Mouse (Mus musculus) embryonic facial prominence, embryonic 13.5 days (tissue): ENCODE measurements around the gene Asic4. TPM values are rescaled to one million over a fixed set of nuclear protein-coding genes. Genes with fewer than 3 reads are reported as not detected.

ENCODE experiments used
- ATAC-seq: fragments of 200-750 bp; cut with Nextera tagmentation; 2 replicates; pipeline ENCODE4 v1.8.0; 2017; ENCODE audit warnings: low read depth; ENCODE audit not compliant: insufficient number of reproducible peaks, insufficient read depth, low FRiP score, low TSS enrichment
- H3K27ac ChIP-seq: fragments of 300-500 bp; sonication (generic); 2 replicates; pipeline ENCODE4 v1.5.1; 2015; ENCODE audit warnings: moderate library complexity, mild to moderate bottlenecking, inconsistent platforms
- H3K27me3 ChIP-seq: fragments of 300-500 bp; sonication (generic); 2 replicates; pipeline ENCODE4 v1.6.1; 2015; ENCODE audit warnings: mild to moderate bottlenecking, inconsistent platforms
- H3K36me3 ChIP-seq: fragments of 300-500 bp; sonication (generic); 2 replicates; pipeline ENCODE4 v1.6.1; 2015; ENCODE audit warnings: mild to moderate bottlenecking, inconsistent platforms
- H3K4me1 ChIP-seq: fragments of 300-500 bp; sonication (generic); 2 replicates; pipeline ENCODE4 v1.6.1; 2015; ENCODE audit warnings: inconsistent platforms
- H3K4me2 ChIP-seq: fragments of 300-500 bp; sonication (generic); 2 replicates; pipeline ENCODE4 v1.6.1; 2015; ENCODE audit warnings: moderate library complexity, mild to moderate bottlenecking, inconsistent platforms
- H3K4me3 ChIP-seq: fragments of 300-500 bp; sonication (generic); 2 replicates; pipeline ENCODE4 v1.5.1; 2015; ENCODE audit warnings: mild to moderate bottlenecking, inconsistent platforms
- H3K9ac ChIP-seq: fragments of 300-500 bp; sonication (generic); 2 replicates; pipeline ENCODE4 v1.6.1; 2015; ENCODE audit warnings: mild to moderate bottlenecking, inconsistent platforms
- H3K9me3 ChIP-seq: fragments of 300-500 bp; sonication (generic); 2 replicates; pipeline ENCODE4 v1.6.1; 2016; ENCODE audit warnings: inconsistent platforms
- WGBS: fragments of 180-500 bp; shearing (Covaris S2); methylation state at CpG from one replicate; pipeline ENCODE4 v1.1.7; 2015; ENCODE audit warnings: mixed read lengths; 5-methylcytosine and 5-hydroxymethylcytosine counted together
- polyA plus RNA-seq: library from polyadenylated mRNA; unstranded; fragments of >200 nt; fragmentation: Nextera tagmentation; extraction: Ambion mirVana; gene quantifications from 2 replicates; pipeline ENCODE4 v1.2.1, GENCODE M21; 2015

Asic4 gene
- polyA plus RNA-seq, 1 experiment from 2014 or later, result 0.45 TPM

DNA sequence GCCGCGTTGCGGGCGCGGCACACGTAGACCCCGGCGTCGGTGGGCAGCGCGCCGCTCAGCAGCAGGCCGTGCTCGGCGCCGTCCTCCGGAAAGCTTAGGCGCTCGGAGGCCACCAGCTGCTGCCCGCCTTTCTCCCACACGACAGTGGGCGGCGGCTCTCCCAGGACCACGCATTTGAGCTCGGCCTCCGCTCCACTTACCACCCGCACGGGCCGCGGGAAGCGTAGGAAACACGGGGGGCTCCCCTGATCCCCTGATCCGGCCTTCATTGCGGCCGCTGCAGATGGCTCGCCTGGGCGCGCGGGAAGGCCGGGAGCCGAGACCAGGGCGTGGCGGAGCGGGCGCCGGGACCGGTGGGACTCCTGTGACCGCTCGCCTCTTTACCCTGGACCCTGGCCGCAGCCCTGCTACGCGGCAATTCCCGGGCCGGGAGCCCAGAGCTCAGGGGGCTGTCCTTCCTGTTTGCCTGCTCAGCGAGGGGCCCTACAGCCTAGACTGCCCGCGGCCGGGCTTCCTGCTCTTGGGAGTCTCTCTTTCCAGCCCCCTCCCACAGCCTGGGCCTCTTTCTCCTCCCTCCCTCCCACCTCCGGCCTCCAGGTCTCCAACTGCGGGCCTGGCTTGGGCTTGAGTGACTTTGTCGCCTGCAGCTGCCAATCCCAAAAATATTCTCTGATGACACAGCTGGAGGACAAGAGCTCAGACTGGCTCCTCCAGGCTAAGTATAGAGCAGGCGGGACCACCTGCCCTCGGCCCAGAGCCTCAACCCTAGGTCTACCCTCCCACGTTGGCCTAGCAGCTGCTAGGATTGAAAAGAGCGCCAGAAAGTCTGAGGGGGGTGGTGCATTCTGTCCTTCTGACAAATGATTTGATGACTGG, 56.0 kb downstream of the Asic4 start, which contains the start of gene Obsl1:
Obsl1 (minus strand) TSS at position 497 of the 876 bp plus-strand sequence.
- Histone ChIP-seq H3K4me1 (peaks cover 39% of the 10 kb centered on the region), H3K36me3 (peaks cover 26% of the 10 kb centered on the region), H3K4me3 (peak within 1 kb of the TSS; percentile 89), H3K27me3 (no peaks in the 10 kb centered on the region), H3K9me3 (no peaks in the 10 kb centered on the region), H3K27ac (peak within 1 kb of the TSS; percentile 97), H3K9ac (peak within 1 kb of the TSS; percentile 98), H3K4me2 (peak within 1 kb of the TSS; percentile 95)
- under 1% methylated on average over 64 of the region's 65 CpGs for WGBS
- ATAC-seq, result peak; percentile 86

DNA sequence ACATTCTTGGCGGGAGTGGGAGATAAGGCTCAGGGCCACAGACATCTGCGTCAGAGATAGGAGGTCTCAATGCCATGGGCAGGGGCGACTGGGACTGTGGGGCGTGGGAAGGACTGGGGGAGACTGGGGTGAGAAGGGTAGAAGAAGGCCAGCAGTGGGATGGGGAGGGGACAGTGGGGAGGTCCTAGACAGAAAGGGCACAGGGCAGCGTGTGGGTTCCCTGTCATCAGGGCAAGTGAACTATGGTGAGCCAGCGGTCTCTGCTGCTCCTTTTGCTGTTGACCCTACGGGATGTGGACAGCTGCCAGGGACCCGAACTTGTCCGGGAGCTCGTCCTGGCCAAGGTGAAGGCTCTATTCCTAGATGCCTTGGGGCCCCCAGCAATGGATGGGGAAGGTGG, 56.8 kb downstream of the Asic4 start, which contains the start of gene Inha:
Inha (plus strand) TSS at position 72 of the 400 bp plus-strand sequence.
- Histone ChIP-seq H3K9me3 (no peaks in the 10 kb centered on the region), H3K27me3 (no peaks in the 10 kb centered on the region), H3K27ac (peak within 1 kb of the TSS; percentile 97), H3K36me3 (peaks cover 18% of the 10 kb centered on the region), H3K4me3 (peak within 1 kb of the TSS; percentile 89), H3K9ac (peak within 1 kb of the TSS; percentile 98), H3K4me1 (peaks cover 44% of the 10 kb centered on the region), H3K4me2 (peak within 1 kb of the TSS; percentile 95)
- ATAC-seq, result no peak
- 82% methylated on average over 10 of the region's 10 CpGs for WGBS

DNA sequence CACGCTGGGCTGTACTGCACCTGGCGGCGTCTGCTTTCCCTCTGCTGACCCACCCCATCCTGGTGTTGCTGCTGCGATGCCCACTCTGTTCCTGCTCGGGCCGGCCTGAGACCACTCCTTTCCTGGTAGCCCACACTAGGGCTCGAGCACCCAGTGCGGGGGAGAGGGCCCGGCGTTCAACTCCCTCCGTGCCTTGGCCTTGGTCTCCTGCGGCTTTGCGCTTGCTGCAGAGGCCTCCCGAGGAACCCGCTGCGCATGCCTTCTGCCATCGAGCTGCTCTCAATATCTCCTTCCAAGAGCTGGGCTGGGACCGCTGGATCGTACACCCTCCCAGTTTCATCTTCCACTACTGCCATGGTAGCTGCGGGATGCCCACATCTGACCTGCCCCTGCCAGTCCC, 59.4 kb downstream of the Asic4 start:
- WGBS, result 57% methylated on average over 20 of the region's 20 CpGs
- Histone ChIP-seq H3K27me3 (no peaks in the 10 kb centered on the region), H3K4me1 (peaks cover 30% of the 10 kb centered on the region), H3K4me3 (no peak overlapping the region), H3K27ac (no peak overlapping the region), H3K9me3 (no peaks in the 10 kb centered on the region), H3K36me3 (no peaks in the 10 kb centered on the region), H3K4me2 (no peak overlapping the region), H3K9ac (no peak overlapping the region)
- no peak for ATAC-seq

DNA sequence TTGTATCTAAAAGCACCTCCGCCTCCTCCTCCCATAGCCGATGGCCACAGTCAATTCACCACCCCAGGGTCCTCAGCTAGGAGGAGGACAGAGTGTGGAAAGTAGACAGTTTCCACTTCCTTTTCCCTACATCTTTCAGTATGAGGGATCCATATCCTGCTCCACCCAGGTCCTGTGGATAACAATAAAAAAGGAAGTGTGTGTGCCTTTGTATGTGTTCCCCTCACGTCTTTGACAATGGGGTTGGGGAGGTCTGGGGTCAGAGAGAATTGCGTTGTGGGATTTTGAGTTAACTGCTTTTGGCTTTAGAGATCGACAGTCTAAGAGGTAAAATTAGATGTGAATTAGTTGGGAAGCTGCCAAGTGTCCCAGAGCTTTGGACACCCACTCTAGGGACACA, 59.9 kb downstream of the Asic4 start:
- H3K27ac ChIP-seq, result no peak overlapping the region
- no peak for ATAC-seq
- peaks cover 24% of the 10 kb centered on the region for H3K4me1 ChIP-seq
- no peaks in the 10 kb centered on the region for H3K27me3 ChIP-seq
- no peak overlapping the region for H3K9ac ChIP-seq
- 76% methylated on average over 5 of the region's 5 CpGs for WGBS
- H3K36me3 ChIP-seq, result no peaks in the 10 kb centered on the region
- H3K4me2 ChIP-seq, result no peak overlapping the region
- H3K4me3 ChIP-seq, result no peak overlapping the region
- H3K9me3 ChIP-seq, result no peaks in the 10 kb centered on the region

DNA sequence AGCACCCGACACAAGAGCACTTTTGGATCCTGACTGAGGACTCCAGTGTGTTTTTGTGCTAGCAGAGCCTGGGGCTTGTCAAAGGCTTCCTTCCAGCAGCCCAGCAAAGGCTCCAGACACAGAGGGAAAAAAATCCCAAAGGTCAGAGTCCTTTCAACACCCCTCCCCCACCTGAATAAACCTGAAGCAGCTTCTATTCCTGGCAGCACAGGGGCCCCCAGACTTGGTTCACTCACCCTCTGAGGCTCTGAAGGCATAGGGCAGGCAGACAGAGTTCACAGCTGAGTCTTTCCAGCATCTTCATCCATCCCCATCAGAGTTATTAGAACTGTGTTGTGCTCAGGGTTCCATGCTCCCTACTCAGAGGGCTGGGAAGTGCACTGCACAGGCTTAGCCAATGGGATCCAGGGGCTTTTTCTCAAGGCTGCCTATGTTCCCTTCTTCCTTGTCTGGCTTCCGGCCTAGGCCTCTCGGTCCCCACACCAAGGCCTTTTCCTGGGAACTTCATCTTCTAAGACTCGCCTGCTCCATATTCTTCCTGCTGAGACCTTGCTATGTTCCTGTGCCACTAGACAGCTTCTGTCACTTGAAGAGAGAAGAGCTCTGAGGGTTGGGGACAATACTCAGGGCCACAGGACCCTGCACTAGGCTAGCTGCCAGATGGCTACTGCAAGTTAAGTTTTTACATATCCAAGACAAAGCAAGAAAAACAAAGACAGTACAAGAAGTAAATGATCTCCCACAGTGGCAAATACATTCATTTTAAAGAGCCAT, 61.4 kb downstream of the Asic4 start:
- no peak overlapping the region for H3K4me2 ChIP-seq
- no peak overlapping the region for H3K4me3 ChIP-seq
- no peaks in the 10 kb centered on the region for H3K36me3 ChIP-seq
- WGBS, result 59% methylated on average over 4 of the region's 4 CpGs
- H3K27ac ChIP-seq, result no peak overlapping the region
- no peaks in the 10 kb centered on the region for H3K27me3 ChIP-seq
- ATAC-seq, result no peak
- peaks cover 25% of the 10 kb centered on the region for H3K4me1 ChIP-seq
- no peaks in the 10 kb centered on the region for H3K9me3 ChIP-seq
- 0 out of 2 replicates have a peak overlapping the region, but pooled peaks have one; percentile 16 for H3K9ac ChIP-seq

DNA sequence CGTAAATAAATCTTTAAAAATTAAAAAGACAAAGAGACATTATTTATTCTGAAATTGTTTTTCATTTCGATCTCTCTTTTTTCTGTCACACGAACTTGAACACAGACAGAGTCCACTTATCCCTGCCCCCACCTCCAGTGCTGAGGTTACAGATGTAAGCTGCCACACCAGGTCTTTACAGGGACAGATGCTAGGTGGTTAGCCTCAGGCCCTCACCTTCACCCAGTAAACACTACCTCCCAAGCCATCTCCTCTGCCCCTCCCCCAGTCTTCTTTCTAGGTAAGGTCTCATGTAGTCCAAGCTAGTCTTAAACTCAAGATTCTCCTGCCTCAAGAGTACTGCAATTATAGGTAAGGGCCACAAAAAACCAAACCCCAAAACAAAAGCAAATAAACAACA, 62.3 kb downstream of the Asic4 start:
- no peak overlapping the region for H3K9ac ChIP-seq
- no peak overlapping the region for H3K4me2 ChIP-seq
- no peaks in the 10 kb centered on the region for H3K9me3 ChIP-seq
- 89% methylated on average over 3 of the region's 3 CpGs for WGBS
- H3K27ac ChIP-seq, result no peak overlapping the region
- H3K4me3 ChIP-seq, result no peak overlapping the region
- H3K36me3 ChIP-seq, result no peaks in the 10 kb centered on the region
- H3K4me1 ChIP-seq, result peaks cover 23% of the 10 kb centered on the region
- ATAC-seq, result no peak
- H3K27me3 ChIP-seq, result no peaks in the 10 kb centered on the region

DNA sequence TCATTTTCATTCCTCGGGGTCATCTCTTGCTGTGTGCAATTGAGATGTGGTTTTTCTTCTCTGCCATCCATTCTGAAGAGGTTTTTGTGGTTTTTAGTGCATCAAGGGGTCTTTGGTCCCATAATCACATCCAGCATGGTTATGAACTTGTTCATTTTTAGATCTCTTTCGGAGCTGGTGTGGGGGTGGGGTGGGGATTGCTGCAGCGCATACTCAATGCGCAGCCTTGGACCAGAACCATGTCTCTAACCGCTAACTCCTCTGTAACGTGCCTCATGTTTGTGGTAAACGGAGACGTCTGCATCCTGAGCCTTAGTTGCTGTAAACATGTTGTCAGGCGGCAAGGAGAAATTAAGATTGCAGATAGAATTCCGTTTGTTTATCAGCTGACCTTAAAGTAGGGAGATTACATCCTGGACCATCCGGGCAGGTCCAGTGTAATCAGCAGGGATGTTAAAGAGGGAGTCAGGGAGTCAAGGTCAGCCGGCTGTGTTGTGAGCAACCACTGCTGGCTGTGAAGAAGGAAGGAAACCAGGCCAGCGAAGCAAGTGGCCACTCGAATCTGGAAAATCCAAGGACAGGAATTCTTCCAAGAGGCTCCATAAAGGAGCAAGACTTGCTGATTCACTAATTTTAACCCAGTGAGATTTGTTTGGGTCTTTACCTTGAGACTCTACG, 66.6 kb downstream of the Asic4 start:
- Histone ChIP-seq H3K4me1 (peaks cover 33% of the 10 kb centered on the region), H3K4me2 (no peak overlapping the region), H3K36me3 (no peaks in the 10 kb centered on the region), H3K9ac (no peak overlapping the region), H3K9me3 (no peaks in the 10 kb centered on the region), H3K27ac (peak overlapping the region; percentile 55), H3K4me3 (no peak overlapping the region), H3K27me3 (no peaks in the 10 kb centered on the region)
- ATAC-seq, result no peak
- 52% methylated on average over 15 of the region's 15 CpGs for WGBS

DNA sequence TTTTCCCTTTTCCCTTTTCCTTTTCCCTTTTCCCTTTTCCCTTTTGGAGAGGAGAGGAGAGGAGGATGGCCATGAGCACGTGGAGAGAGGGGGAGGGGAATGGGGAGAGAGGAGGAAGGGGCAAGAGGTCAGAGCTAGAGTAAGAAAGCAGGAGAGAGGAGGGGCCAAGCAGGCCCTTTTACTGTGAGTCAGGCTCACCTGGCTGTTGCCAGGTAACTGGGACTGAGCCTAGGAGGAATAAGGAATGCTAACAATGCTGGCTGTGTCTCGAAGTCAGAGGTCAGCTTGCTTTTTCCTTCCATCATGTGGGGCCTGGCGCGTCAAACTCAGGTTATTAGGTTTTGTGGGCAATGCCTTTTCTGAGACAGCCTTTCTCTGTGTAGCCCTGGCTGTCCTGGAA, 67.7 kb downstream of the Asic4 start:
- WGBS, result 54% methylated on average over 4 of the region's 4 CpGs

DNA sequence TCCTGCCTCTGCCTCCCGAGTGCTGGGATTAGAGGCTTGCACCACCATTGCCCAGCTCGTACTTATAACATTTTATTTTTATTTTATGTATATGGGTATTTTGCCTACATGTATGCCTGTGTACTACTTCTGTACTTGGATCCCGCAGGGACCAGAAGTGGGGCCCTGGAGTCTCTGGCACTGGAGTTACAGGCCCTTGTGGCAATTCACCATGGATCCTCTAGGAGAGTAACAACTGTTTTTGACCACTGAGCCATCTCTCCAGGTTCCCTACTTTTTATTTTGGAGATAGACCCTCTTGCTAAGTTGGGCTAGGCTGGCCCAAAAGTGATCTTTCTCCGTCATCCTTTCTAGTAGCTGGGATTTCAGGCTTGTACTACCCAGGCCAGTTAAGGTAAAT, 68.2 kb downstream of the Asic4 start:
- WGBS, result 95% methylated on average over 4 of the region's 4 CpGs
- no peak for ATAC-seq
- Histone ChIP-seq H3K4me3 (no peak overlapping the region), H3K36me3 (no peaks in the 10 kb centered on the region), H3K9me3 (no peaks in the 10 kb centered on the region), H3K27me3 (no peaks in the 10 kb centered on the region), H3K4me2 (no peak overlapping the region), H3K4me1 (peaks cover 37% of the 10 kb centered on the region), H3K9ac (no peak overlapping the region), H3K27ac (peak overlapping the region; percentile 69)

More for the DNA sequence above, 67.7 kb downstream of the Asic4 start:
- ATAC-seq, result no peak
- no peak overlapping the region for H3K4me3 ChIP-seq
- H3K9me3 ChIP-seq, result no peaks in the 10 kb centered on the region
- H3K9ac ChIP-seq, result no peak overlapping the region
- H3K36me3 ChIP-seq, result no peaks in the 10 kb centered on the region
- no peak overlapping the region for H3K4me2 ChIP-seq
- peak overlapping the region; percentile 69 for H3K27ac ChIP-seq
- H3K27me3 ChIP-seq, result no peaks in the 10 kb centered on the region
- peaks cover 37% of the 10 kb centered on the region for H3K4me1 ChIP-seq

DNA sequence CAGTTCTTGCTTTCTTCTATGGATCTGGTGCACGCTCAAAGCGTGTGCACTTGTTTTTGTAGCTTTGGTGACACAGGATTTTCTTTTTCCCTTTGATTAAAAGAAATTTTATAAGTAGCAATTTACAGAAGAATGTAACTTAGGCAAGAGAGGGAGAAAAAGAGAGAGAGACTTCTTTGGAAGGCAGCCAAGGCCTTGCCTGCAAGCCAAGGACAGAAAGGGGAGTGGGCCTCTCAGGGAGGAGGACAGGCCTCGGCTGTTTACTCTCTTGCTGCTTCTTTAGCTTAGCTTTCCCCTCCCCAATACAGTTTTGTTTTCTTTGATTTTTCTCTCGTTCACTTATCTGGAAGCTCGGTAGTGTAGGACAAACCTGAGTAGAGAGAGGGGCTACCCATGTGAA, 69.3 kb downstream of the Asic4 start:
- no peak overlapping the region for H3K9ac ChIP-seq
- H3K27me3 ChIP-seq, result no peaks in the 10 kb centered on the region
- 43% methylated on average over 5 of the region's 5 CpGs for WGBS
- no peak overlapping the region for H3K4me2 ChIP-seq
- H3K4me1 ChIP-seq, result peaks cover 37% of the 10 kb centered on the region
- H3K27ac ChIP-seq, result peak overlapping the region; percentile 97
- H3K9me3 ChIP-seq, result no peaks in the 10 kb centered on the region
- ATAC-seq, result no peak
- no peaks in the 10 kb centered on the region for H3K36me3 ChIP-seq
- no peak overlapping the region for H3K4me3 ChIP-seq

DNA sequence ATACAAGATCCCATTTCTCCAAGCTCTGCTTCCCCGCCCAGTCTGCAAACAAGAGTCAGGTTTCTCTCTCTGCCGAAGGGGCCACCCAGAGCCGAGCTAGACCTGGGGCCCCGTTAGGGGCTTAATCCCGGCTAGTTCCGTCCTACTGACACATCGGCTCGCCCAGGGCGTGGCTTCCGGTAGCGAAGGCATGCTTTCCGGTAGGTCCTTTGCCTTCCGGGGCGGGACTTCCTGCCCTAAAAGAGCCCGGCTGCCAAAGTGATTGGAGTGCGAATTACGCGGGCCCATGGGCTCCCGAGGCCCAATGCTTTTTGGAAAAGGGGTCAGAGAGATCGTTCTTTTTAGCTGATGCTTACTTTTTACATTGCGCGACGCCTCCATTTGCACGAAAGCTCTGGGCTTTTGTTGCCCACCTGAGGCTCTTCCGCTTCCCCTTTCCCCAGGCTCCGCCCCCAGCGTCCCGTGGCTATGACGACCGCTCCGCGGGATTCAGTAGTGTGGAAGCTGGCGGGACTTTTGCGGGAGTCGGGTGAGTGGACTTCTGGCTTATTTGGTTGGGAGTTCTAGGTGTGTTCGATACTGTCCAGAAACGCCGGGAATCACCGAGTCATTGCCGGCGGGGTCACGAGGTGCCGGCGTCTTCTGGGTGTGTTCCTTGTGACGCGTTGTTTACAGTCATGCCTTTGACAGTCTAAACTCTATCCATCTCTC, 71.2 kb downstream of the Asic4 start, which contains the start of gene Stk11ip:
Stk11ip (plus strand) TSS at position 209 of the 711 bp plus-strand sequence.
- H3K4me2 ChIP-seq, result peak within 1 kb of the TSS; percentile 74
- under 1% methylated on average over 46 of the region's 46 CpGs for WGBS
- no peaks in the 10 kb centered on the region for H3K27me3 ChIP-seq
- H3K36me3 ChIP-seq, result peaks cover 16% of the 10 kb centered on the region
- H3K9ac ChIP-seq, result peak within 1 kb of the TSS; percentile 61
- H3K27ac ChIP-seq, result peak within 1 kb of the TSS; percentile 97
- H3K4me1 ChIP-seq, result peaks cover 34% of the 10 kb centered on the region
- H3K4me3 ChIP-seq, result peak within 1 kb of the TSS; percentile 63
- peak; percentile 94 for ATAC-seq
- H3K9me3 ChIP-seq, result no peaks in the 10 kb centered on the region
